Mouse (Mus musculus): ENCODE results near the gene Igf2bp3.

The Igf2bp3 gene
- long read RNA-seq, experiment 1, partial matches to known transcripts = 0 of 17 reads
- long read RNA-seq, experiment 1, other reads (novel, unspliced or antisense) = 17 of 17 reads
- long read RNA-seq, experiment 2, partial matches to known transcripts = 0 of 38 reads
- long read RNA-seq, experiment 2, other reads (novel, unspliced or antisense) = 38 of 38 reads

- intact Hi-C loops (cut with DNase I) = loop anchor here (5.0 kb wide), 1 partner anchor 1962 kb away; no protein-coding TSS in a partner anchor
These were observed at the start of gene Igf2bp3 for GRCm38 (mm10) chr6:49214928-49215747. Gene Igf2bp3 (minus strand): TSS chr6:49214957.

GRCm38 (mm10) chr6:49264446-49264845 is 49.7 kb upstream of the Igf2bp3 start:
- intact Hi-C loops (cut with DNase I) = loop anchor here (10.0 kb wide), 1 partner anchor 100 kb away; the partner anchor contains the start of gene Fam221a

- intact Hi-C loops (cut with DNase I) = loop anchor here (2.0 to 10.0 kb wide), 2 partner anchors 55 to 101 kb away; partner anchors contain the start of genes Ccdc126 and Fam221a
These were observed 49.1 kb upstream of the Igf2bp3 start, which contains the start of gene Tra2a for GRCm38 (mm10) chr6:49263847-49264243. Gene Tra2a (minus strand): TSS chr6:49264033.

GRCm38 (mm10) chr6:49263081-49263846 is 48.5 kb upstream of the Igf2bp3 start:
- intact Hi-C loops (cut with DNase I) = loop anchor here (2.0 to 10.0 kb wide), 2 partner anchors 56 to 102 kb away; partner anchors contain the start of genes Ccdc126 and Fam221a

- intact Hi-C loops (cut with DNase I) = loop anchor here (2.0 to 10.0 kb wide), 2 partner anchors 56 to 102 kb away; partner anchors contain the start of genes Ccdc126 and Fam221a
These were observed 47.7 kb upstream of the Igf2bp3 start for GRCm38 (mm10) chr6:49262421-49262820.

- intact Hi-C loops (cut with DNase I) = loop anchor here (10.0 kb wide), 1 partner anchor 105 kb away; the partner anchor contains the start of gene Fam221a
These were observed 45.0 kb upstream of the Igf2bp3 start for GRCm38 (mm10) chr6:49259711-49260110.

GRCm38 (mm10) chr6:49257880-49258279 is 43.1 kb upstream of the Igf2bp3 start:
- intact Hi-C loops (cut with DNase I) = no loop called here

- intact Hi-C loops (cut with DNase I) = no loop called here
These were observed 37.5 kb upstream of the Igf2bp3 start for GRCm38 (mm10) chr6:49252207-49252606.

GRCm38 (mm10) chr6:49251199-49251598 is 36.4 kb upstream of the Igf2bp3 start:
- intact Hi-C loops (cut with DNase I) = no loop called here

- intact Hi-C loops (cut with DNase I) = no loop called here
These were observed 32.5 kb upstream of the Igf2bp3 start for GRCm38 (mm10) chr6:49247246-49247645.

GRCm38 (mm10) chr6:49242331-49242730 is 27.6 kb upstream of the Igf2bp3 start:
- intact Hi-C loops (cut with DNase I) = no loop called here

- intact Hi-C loops (cut with DNase I) = no loop called here
These were observed 26.8 kb upstream of the Igf2bp3 start for GRCm38 (mm10) chr6:49241562-49241961.

- intact Hi-C loops (cut with DNase I) = no loop called here
These were observed 21.6 kb upstream of the Igf2bp3 start for GRCm38 (mm10) chr6:49236331-49236730.

- intact Hi-C loops (cut with DNase I) = no loop called here
These were observed 18.6 kb upstream of the Igf2bp3 start for GRCm38 (mm10) chr6:49233356-49233755.

- intact Hi-C loops (cut with DNase I) = loop anchor here (5.0 kb wide), 1 partner anchor 169 kb away; the partner anchor contains the start of gene Stk31
These were observed 13.4 kb upstream of the Igf2bp3 start for GRCm38 (mm10) chr6:49228126-49228679.

- intact Hi-C loops (cut with DNase I) = loop anchor here (5.0 kb wide), 1 partner anchor 170 kb away; the partner anchor contains the start of gene Stk31
These were observed 12.5 kb upstream of the Igf2bp3 start for GRCm38 (mm10) chr6:49227184-49227735.

GRCm38 (mm10) chr6:49225728-49226123 is 11.0 kb upstream of the Igf2bp3 start:
- intact Hi-C loops (cut with DNase I) = loop anchor here (5.0 kb wide), 1 partner anchor 172 kb away; the partner anchor contains the start of gene Stk31

GRCm38 (mm10) chr6:49224923-49225727 is 10.4 kb upstream of the Igf2bp3 start:
- intact Hi-C loops (cut with DNase I) = loop anchor here (5.0 kb wide), 1 partner anchor 172 kb away; the partner anchor contains the start of gene Stk31

GRCm38 (mm10) chr6:49221906-49222305 is 7.1 kb upstream of the Igf2bp3 start:
- intact Hi-C loops (cut with DNase I) = no loop called here

All from adrenal gland (tissue).